Mouse (Mus musculus): ENCODE measurements around the gene Nsd2. TPM values are rescaled to one million over a fixed set of nuclear protein-coding genes. Genes with fewer than 3 reads are reported as not detected.

Gene Nsd2
- polyA plus RNA-seq, 1 experiment from 2014 or later, result 48.6 TPM

DNA sequence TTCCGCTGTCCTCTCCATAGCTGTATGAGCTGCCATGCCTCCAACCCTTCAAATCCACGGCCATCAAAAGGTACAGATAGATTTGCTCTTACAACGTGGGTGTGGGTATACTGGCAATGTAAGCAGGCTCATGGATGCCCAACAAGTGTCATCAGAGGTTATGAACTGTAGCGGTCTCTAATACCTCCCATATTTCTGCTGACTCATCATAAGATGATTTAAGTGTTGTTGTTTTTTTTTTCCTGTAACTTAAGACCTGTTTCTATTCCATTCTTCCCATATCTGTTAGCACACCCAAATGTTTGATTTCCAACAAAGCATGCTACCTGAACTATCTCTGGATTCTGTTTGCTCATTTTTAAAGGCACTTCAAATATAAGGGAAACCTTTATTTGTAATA is 60.6 kb downstream of the Nsd2 start:
- Histone ChIP-seq H3K27ac (ENCODE audit: low read depth, low read length) (no peak overlapping the region), H3K36me3 (ENCODE audit: control insufficient read depth, insufficient read depth, low read length) (peaks cover 45% of the 10 kb centered on the region), H3K9me3 (ENCODE audit: control insufficient read depth, low read length) (no peaks in the 10 kb centered on the region), H3K9ac (ENCODE audit: low read depth, low read length) (no peak overlapping the region), H3K4me2 (no peak overlapping the region), H3K4me1 (replicated peaks; ENCODE audit: control insufficient read depth, insufficient read depth, low read length) (no peaks in the 10 kb centered on the region), H3K27me3 (replicated peaks; ENCODE audit: control insufficient read depth, insufficient read depth, low read length) (no peaks in the 10 kb centered on the region), H3K4me3 (ENCODE audit: low read depth, low read length) (no peak overlapping the region)
- WGBS, result 93% methylated on average over 4 of the region's 4 CpGs
- no peak for ATAC-seq (replicated peaks; ENCODE audit: low FRiP score)
- DNase-seq (ENCODE audit: low spot score), result no peak

DNA sequence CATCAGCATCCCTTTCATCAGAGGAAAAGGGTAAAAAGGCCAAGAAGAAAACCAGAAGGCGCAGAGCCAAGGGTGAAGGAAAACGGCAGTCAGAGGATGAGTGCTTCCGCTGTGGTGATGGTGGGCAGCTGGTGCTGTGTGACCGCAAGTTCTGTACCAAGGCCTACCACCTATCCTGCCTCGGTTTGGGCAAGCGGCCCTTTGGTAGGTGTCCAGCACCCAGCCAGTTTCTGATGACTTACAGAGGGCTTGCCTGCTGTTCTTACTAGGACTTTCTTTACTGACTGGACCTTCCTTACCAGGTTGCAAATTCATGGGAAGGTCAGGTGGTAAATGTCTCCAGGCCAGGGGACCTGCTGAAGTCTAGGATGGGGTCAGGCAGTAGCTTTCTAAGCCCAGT is 72.9 kb downstream of the Nsd2 start:
- Histone ChIP-seq H3K27ac (ENCODE audit: low read depth, low read length) (no peak overlapping the region), H3K36me3 (ENCODE audit: control insufficient read depth, insufficient read depth, low read length) (peaks cover 59% of the 10 kb centered on the region), H3K9ac (ENCODE audit: low read depth, low read length) (no peak overlapping the region), H3K4me2 (no peak overlapping the region), H3K4me3 (ENCODE audit: low read depth, low read length) (no peak overlapping the region), H3K4me1 (replicated peaks; ENCODE audit: control insufficient read depth, insufficient read depth, low read length) (no peaks in the 10 kb centered on the region), H3K27me3 (replicated peaks; ENCODE audit: control insufficient read depth, insufficient read depth, low read length) (no peaks in the 10 kb centered on the region), H3K9me3 (ENCODE audit: control insufficient read depth, low read length) (no peaks in the 10 kb centered on the region)
- ATAC-seq (replicated peaks; ENCODE audit: low FRiP score), result no peak
- 96% methylated on average over 6 of the region's 6 CpGs for WGBS
- DNase-seq (ENCODE audit: low spot score), result no peak

DNA sequence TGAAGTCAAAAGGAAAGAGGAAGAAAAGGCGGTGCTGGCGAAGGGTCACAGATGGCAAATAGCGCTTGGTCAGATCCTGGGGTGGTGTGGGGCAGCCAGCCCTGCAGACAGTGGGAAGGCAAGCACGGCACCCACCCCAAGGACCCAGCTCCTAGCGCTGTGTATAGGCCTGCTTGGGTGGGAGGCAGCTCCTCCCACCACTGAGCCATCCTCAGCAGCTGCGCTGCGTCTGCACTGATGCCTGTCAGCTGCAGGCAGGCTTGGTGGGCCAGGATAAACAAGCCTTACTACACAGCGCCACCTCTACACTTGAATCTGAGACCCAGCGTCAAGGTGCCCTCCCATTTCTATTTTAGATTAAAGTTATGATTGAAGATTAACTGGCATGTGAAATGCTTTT is 74.6 kb downstream of the Nsd2 start:
- Histone ChIP-seq H3K9ac (ENCODE audit: low read depth, low read length) (no peak overlapping the region), H3K4me2 (no peak overlapping the region), H3K4me1 (replicated peaks; ENCODE audit: control insufficient read depth, insufficient read depth, low read length) (no peaks in the 10 kb centered on the region), H3K36me3 (ENCODE audit: control insufficient read depth, insufficient read depth, low read length) (peaks cover 73% of the 10 kb centered on the region), H3K27me3 (replicated peaks; ENCODE audit: control insufficient read depth, insufficient read depth, low read length) (no peaks in the 10 kb centered on the region), H3K9me3 (ENCODE audit: control insufficient read depth, low read length) (no peaks in the 10 kb centered on the region), H3K27ac (ENCODE audit: low read depth, low read length) (no peak overlapping the region), H3K4me3 (ENCODE audit: low read depth, low read length) (no peak overlapping the region)
- DNase-seq (ENCODE audit: low spot score) (no peak), ATAC-seq (replicated peaks; ENCODE audit: low FRiP score) (0 out of 2 replicates have a peak, but pooled peaks have one; percentile 25)
- WGBS, result 89% methylated on average over 9 of the region's 9 CpGs

DNA sequence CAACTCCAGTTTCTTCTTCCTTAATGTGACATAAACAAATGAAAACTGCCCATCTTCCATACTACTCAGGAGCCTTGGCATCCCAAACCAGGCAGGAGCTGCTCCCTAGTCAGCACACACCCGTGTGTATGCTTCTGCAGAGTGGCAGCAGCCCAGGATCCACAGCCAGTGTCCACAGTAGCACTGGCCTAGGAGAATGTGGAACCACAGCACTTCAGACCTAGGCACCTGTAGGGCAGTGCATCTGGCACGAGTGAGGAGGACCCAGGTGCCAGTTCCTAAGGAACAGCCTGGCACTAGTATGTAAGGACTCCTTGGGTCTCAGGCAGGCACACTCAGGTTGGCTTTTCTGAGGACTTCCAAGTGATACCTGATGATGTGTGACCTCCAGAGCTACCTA is 76.6 kb downstream of the Nsd2 start:
- Histone ChIP-seq H3K9ac (ENCODE audit: low read depth, low read length) (no peak overlapping the region), H3K36me3 (ENCODE audit: control insufficient read depth, insufficient read depth, low read length) (peaks cover 79% of the 10 kb centered on the region), H3K4me1 (replicated peaks; ENCODE audit: control insufficient read depth, insufficient read depth, low read length) (no peaks in the 10 kb centered on the region), H3K4me3 (ENCODE audit: low read depth, low read length) (no peak overlapping the region), H3K9me3 (ENCODE audit: control insufficient read depth, low read length) (no peaks in the 10 kb centered on the region), H3K27me3 (replicated peaks; ENCODE audit: control insufficient read depth, insufficient read depth, low read length) (no peaks in the 10 kb centered on the region), H3K27ac (ENCODE audit: low read depth, low read length) (no peak overlapping the region), H3K4me2 (no peak overlapping the region)
- ATAC-seq (replicated peaks; ENCODE audit: low FRiP score) (no peak), DNase-seq (ENCODE audit: low spot score) (no peak)
- WGBS, result 88% methylated on average over 2 of the region's 2 CpGs

DNA sequence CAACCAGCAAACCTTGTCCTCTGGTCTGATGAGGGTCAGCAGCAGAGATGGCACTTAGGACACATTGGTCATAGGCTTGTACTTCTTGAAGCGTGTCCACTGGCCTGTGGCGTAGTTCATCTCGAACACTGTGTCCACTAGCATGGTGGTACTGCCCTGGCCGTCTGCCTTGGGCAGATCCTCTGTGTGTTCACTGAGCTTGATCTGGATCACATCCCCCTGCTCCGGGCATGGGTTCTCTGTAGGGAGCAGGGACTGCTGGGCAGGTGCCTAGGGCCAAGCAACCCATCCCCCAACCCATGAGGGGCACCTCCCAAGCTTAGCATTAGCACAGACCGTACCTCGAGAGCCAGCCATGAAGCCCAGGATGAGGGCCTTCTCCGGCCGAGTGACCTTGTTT is 78.1 kb downstream of the Nsd2 start:
- Histone ChIP-seq H3K4me2 (no peak overlapping the region), H3K9me3 (ENCODE audit: control insufficient read depth, low read length) (no peaks in the 10 kb centered on the region), H3K27me3 (replicated peaks; ENCODE audit: control insufficient read depth, insufficient read depth, low read length) (no peaks in the 10 kb centered on the region), H3K9ac (ENCODE audit: low read depth, low read length) (no peak overlapping the region), H3K4me1 (replicated peaks; ENCODE audit: control insufficient read depth, insufficient read depth, low read length) (no peaks in the 10 kb centered on the region), H3K36me3 (ENCODE audit: control insufficient read depth, insufficient read depth, low read length) (peaks cover 77% of the 10 kb centered on the region), H3K4me3 (ENCODE audit: low read depth, low read length) (no peak overlapping the region), H3K27ac (ENCODE audit: low read depth, low read length) (no peak overlapping the region)
- DNase-seq (ENCODE audit: low spot score) (no peak), ATAC-seq (replicated peaks; ENCODE audit: low FRiP score) (0 out of 2 replicates have a peak, but pooled peaks have one; percentile 27)
- 91% methylated on average over 9 of the region's 9 CpGs for WGBS

DNA sequence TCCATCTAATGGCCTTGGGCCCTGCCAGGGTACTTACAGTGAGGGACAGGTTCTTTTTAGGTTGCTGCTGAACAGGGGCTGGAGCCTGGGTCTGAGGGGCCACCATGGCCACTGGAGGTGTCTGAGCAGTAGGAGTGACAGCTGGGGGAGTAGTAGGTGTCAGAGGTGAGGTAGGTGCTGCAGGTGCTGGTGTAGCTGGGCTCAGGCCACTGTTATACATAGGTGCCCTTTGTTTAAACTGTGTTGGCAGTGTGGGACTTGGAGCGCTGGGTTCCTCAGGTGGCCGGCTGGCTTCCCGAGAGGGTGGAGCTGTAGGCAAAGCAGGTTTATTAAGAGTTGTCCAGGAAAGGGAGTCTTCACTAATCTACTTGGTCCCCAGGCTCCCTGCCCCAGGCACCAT is 78.7 kb downstream of the Nsd2 start:
- H3K4me2 ChIP-seq, result no peak overlapping the region
- 77% methylated on average over 3 of the region's 3 CpGs for WGBS

DNA sequence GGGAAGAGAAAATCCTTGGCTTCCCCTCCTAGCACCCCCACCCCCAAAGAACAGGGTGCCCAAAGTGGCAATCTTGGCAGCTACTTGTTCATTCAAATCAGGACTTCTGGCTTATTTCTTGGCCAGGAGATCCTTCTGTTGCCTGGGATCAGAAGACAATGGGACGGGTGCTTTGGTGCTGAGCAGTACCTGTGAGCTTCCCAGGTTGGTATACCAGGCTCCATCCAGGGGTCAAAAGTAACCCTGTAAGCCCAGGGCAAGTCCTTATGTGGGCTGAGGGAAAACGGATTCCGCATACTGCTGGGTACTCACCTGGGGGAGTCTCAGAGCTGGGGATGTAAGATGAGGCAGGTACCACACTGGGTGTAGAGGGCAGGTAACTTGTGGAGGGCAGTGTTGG is 79.6 kb downstream of the Nsd2 start:
- H3K4me2 ChIP-seq, result no peak overlapping the region
- H3K27ac ChIP-seq (ENCODE audit: low read depth, low read length), result no peak overlapping the region
- no peaks in the 10 kb centered on the region for H3K4me1 ChIP-seq (replicated peaks; ENCODE audit: control insufficient read depth, insufficient read depth, low read length)
- H3K4me3 ChIP-seq (ENCODE audit: low read depth, low read length), result no peak overlapping the region
- no peaks in the 10 kb centered on the region for H3K9me3 ChIP-seq (ENCODE audit: control insufficient read depth, low read length)
- H3K36me3 ChIP-seq (ENCODE audit: control insufficient read depth, insufficient read depth, low read length), result peaks cover 65% of the 10 kb centered on the region
- ATAC-seq (replicated peaks; ENCODE audit: low FRiP score) (no peak), DNase-seq (ENCODE audit: low spot score) (no peak)
- no peaks in the 10 kb centered on the region for H3K27me3 ChIP-seq (replicated peaks; ENCODE audit: control insufficient read depth, insufficient read depth, low read length)
- H3K9ac ChIP-seq (ENCODE audit: low read depth, low read length), result no peak overlapping the region
- 87% methylated on average over 3 of the region's 3 CpGs for WGBS

More for the DNA sequence above, 78.7 kb downstream of the Nsd2 start:
- Histone ChIP-seq H3K27ac (ENCODE audit: low read depth, low read length) (no peak overlapping the region), H3K36me3 (ENCODE audit: control insufficient read depth, insufficient read depth, low read length) (peaks cover 73% of the 10 kb centered on the region), H3K9ac (ENCODE audit: low read depth, low read length) (no peak overlapping the region), H3K4me3 (ENCODE audit: low read depth, low read length) (no peak overlapping the region), H3K27me3 (replicated peaks; ENCODE audit: control insufficient read depth, insufficient read depth, low read length) (no peaks in the 10 kb centered on the region), H3K9me3 (ENCODE audit: control insufficient read depth, low read length) (no peaks in the 10 kb centered on the region), H3K4me1 (replicated peaks; ENCODE audit: control insufficient read depth, insufficient read depth, low read length) (no peaks in the 10 kb centered on the region)
- no peak for ATAC-seq (replicated peaks; ENCODE audit: low FRiP score)
- peak; percentile 28 for DNase-seq (ENCODE audit: low spot score)

DNA sequence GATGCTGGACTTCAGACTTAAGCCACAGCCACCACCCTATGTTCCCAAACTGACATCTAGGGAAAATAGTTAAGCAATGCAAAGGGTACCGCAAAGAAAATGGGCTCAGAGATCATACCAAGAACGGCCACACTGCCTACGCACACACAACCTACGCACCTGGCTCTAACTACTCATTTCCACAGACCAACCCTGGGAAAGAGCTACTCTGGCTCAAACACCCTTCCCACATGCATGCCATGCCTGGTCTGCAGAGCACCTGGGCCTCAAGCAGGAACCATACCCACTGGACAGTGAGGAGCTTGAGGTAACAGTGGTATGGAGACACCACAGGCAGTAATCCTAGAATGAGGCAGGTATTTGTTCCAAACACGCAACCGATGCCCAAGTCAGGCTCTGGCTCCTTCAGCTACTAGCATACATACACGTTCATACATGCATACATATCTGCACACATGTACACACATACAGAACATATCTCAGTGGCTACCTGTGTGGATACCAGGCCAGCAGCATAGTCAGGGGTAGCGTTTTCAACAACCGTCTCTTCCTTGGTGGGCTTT is 80.3 kb downstream of the Nsd2 start:
- H3K27ac ChIP-seq (ENCODE audit: low read depth, low read length), result no peak overlapping the region
- no peak overlapping the region for H3K9ac ChIP-seq (ENCODE audit: low read depth, low read length)
- no peak for ATAC-seq (replicated peaks; ENCODE audit: low FRiP score)
- H3K4me3 ChIP-seq (ENCODE audit: low read depth, low read length), result no peak overlapping the region
- H3K4me1 ChIP-seq (replicated peaks; ENCODE audit: control insufficient read depth, insufficient read depth, low read length), result no peaks in the 10 kb centered on the region
- no peak overlapping the region for H3K4me2 ChIP-seq
- peaks cover 60% of the 10 kb centered on the region for H3K36me3 ChIP-seq (ENCODE audit: control insufficient read depth, insufficient read depth, low read length)
- H3K27me3 ChIP-seq (replicated peaks; ENCODE audit: control insufficient read depth, insufficient read depth, low read length), result no peaks in the 10 kb centered on the region
- 98% methylated on average over 9 of the region's 9 CpGs for WGBS
- no peaks in the 10 kb centered on the region for H3K9me3 ChIP-seq (ENCODE audit: control insufficient read depth, low read length)
- no peak for DNase-seq (ENCODE audit: low spot score)

DNA sequence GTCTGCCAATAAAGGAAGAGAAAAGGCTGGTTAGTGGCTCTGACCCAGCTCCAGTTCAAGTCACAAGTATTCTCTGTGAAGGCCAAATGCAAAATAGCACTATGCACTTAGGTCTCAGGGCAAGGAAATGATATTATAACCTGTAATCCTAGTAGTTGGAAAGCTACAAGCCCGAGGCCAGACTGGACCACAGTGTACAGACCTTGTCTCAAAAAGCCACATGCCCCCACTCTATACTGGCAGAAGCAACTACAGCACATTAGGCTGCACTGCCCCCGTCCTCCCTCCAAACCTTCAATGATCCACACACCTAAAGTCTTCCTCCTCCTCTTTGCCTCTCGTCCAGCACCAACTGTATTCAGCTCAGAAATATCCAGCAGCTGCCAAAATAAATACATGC is 80.8 kb downstream of the Nsd2 start:
- Histone ChIP-seq H3K9me3 (ENCODE audit: control insufficient read depth, low read length) (no peaks in the 10 kb centered on the region), H3K4me3 (ENCODE audit: low read depth, low read length) (no peak overlapping the region), H3K4me2 (no peak overlapping the region), H3K4me1 (replicated peaks; ENCODE audit: control insufficient read depth, insufficient read depth, low read length) (no peaks in the 10 kb centered on the region), H3K36me3 (ENCODE audit: control insufficient read depth, insufficient read depth, low read length) (peaks cover 55% of the 10 kb centered on the region), H3K27ac (ENCODE audit: low read depth, low read length) (no peak overlapping the region), H3K9ac (ENCODE audit: low read depth, low read length) (no peak overlapping the region), H3K27me3 (replicated peaks; ENCODE audit: control insufficient read depth, insufficient read depth, low read length) (no peaks in the 10 kb centered on the region)
- 93% methylated on average over 3 of the region's 3 CpGs for WGBS
- no peak for ATAC-seq (replicated peaks; ENCODE audit: low FRiP score)
- DNase-seq (ENCODE audit: low spot score), result no peak
